Mouse (Mus musculus) retina, embryonic 14.5 days (tissue): ENCODE measurements at regions not wholly inside any gene's neighbourhood (a gene's known extent, or its start where the extent isn't known, plus 50 kb on each side); places are given as distances from the start of the nearest gene placed in this dataset.

Source experiments
- DNase-seq: peaks from one replicate; pipeline ENCODE4 v3.0.0-alpha.2; 2015; ENCODE audit warnings: low spot score

- DNase-seq = no peak
Observed at GRCm38 (mm10) chr13:44399831-44400321, 329.4 kb upstream of the Jarid2 start.

- no peak for DNase-seq
Observed at GRCm38 (mm10) chr13:44404010-44404575, 325.2 kb upstream of the Jarid2 start.

GRCm38 (mm10) chr13:44407307-44407706 lies 322.0 kb upstream of the Jarid2 start:
- no peak for DNase-seq

- DNase-seq = no peak
Observed at GRCm38 (mm10) chr13:44408619-44408959, 320.7 kb upstream of the Jarid2 start.

GRCm38 (mm10) chr13:44408960-44409719 lies 320.1 kb upstream of the Jarid2 start:
- no peak for DNase-seq

GRCm38 (mm10) chr13:44409720-44410047 lies 319.6 kb upstream of the Jarid2 start:
- no peak for DNase-seq

GRCm38 (mm10) chr13:44411781-44412496 lies 317.3 kb upstream of the Jarid2 start:
- DNase-seq = no peak

- no peak for DNase-seq
Observed at GRCm38 (mm10) chr13:44413305-44413704, 316.0 kb upstream of the Jarid2 start.

- DNase-seq = no peak
Observed at GRCm38 (mm10) chr13:44415971-44416370, 313.3 kb upstream of the Jarid2 start.

- peak; percentile 18 for DNase-seq
Observed at GRCm38 (mm10) chr13:44416986-44417385, 312.3 kb upstream of the Jarid2 start.

- DNase-seq = no peak
Observed at GRCm38 (mm10) chr13:44419056-44419455, 310.2 kb upstream of the Jarid2 start.

GRCm38 (mm10) chr13:44419472-44420226 lies 309.6 kb upstream of the Jarid2 start:
- DNase-seq = peak; percentile 29

- DNase-seq = no peak
Observed at GRCm38 (mm10) chr13:44420227-44420592, 309.1 kb upstream of the Jarid2 start.

GRCm38 (mm10) chr13:44420941-44421340 lies 308.3 kb upstream of the Jarid2 start:
- no peak for DNase-seq

GRCm38 (mm10) chr13:44421426-44421825 lies 307.8 kb upstream of the Jarid2 start:
- DNase-seq = no peak

GRCm38 (mm10) chr13:44421922-44422321 lies 307.4 kb upstream of the Jarid2 start:
- peak; percentile 21 for DNase-seq

- DNase-seq = no peak
Observed at GRCm38 (mm10) chr13:44430492-44430891, 298.8 kb upstream of the Jarid2 start.

- no peak for DNase-seq
Observed at GRCm38 (mm10) chr13:44437709-44438108, 291.6 kb upstream of the Jarid2 start.

GRCm38 (mm10) chr13:44441061-44441460 lies 288.2 kb upstream of the Jarid2 start:
- no peak for DNase-seq

- no peak for DNase-seq
Observed at GRCm38 (mm10) chr13:44449216-44449830, 280.0 kb upstream of the Jarid2 start.

- DNase-seq = no peak
Observed at GRCm38 (mm10) chr13:44451224-44451623, 278.1 kb upstream of the Jarid2 start.

GRCm38 (mm10) chr13:44453131-44453530 lies 276.1 kb upstream of the Jarid2 start:
- peak; percentile 21 for DNase-seq
